Mouse (Mus musculus) granulocyte monocyte progenitor cell, adult 5-6 weeks (primary cell): ENCODE measurements around the gene Bicra. TPM values are rescaled to one million over a fixed set of nuclear protein-coding genes. Genes with fewer than 3 reads are reported as not detected.

Experiments used
- ATAC-seq: replicated peaks from 2 replicates; pipeline ENCODE4 v1.8.0; 2016; ENCODE audit warnings: mild to moderate bottlenecking, moderate TSS enrichment, inconsistent platforms; ENCODE audit not compliant: poor library complexity, severe bottlenecking
- total RNA-seq, 2 experiments: library from RNA; stranded (forward) in 1 of 2; stranded (reverse) in 1 of 2; fragments of 200-712, 200-1000 nt in 1 of 2; fragments of >200 nt in 1 of 2; fragmentation: Nextera tagmentation in 1 of 2; gene quantifications; 2 replicates each; pipeline ENCODE4 v1.2.3; 2014 to 2017

Gene Bicra
- total RNA-seq, 2 experiments from 2014 or later = 0.93 to 12.2 TPM

DNA sequence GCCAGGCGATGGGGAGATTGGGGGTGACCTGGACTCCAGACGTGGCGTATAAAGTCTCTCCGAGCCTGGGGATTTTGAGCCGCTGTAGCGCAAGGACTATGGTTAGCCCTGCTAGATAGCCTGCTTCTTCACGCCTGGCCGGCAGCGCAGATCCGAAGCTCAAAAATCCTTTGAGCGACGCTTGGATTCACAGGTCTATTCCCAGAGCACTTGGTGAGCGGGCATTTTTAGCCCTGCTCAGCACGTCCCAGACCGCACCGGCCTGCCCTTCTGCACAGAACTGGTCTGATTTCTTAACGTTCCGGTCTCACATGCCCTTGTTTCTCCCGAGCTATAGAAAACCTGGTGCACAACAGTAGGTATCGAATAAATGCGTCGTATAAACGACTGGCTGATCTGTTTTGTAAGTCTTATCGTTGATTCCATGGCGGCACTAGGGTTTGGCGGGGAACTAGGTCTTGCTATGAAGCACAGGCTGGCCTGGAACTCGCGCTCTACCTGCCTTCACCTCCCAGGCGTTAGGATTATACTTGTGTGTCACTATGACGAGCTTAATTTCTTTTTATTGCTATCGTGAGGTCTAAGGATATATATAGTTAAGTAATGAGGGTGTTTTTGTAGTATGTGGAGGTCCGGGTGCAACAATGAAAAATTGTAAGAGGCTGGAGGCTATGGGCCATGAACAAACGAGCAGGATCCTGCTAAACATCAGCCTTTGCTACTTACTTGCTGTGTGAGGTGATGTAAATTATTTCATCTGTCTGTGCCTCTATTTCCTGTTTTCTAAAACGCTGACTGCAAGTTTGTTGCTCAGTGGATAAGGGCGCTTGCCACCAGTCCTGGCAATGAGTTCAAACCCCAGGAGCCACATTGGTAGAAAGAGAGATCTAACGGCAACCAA is 1.2 kb upstream of the Bicra start:
- ATAC-seq = no peak

DNA sequence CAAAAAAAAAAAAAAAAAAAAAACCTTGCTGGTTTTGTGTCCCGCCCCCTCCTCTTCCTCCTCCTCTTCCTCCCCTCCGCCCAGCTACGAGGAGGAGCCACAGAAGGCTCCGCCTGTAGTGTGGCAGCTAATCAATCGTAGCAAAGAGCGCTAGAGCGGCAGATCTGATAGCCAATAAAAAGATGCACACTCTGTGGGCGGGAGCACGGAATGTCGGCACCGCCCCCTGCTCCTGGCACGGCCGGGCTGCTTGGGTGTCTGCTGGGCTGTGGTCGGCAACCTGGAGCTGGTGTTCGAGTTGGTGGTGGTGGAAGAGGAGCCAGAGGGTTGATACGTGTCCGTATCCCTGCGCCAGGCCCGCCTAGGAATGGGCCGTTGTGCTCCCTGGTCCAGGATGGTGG is 443 bp upstream of the Bicra start:
- ATAC-seq = peak; percentile 53

DNA sequence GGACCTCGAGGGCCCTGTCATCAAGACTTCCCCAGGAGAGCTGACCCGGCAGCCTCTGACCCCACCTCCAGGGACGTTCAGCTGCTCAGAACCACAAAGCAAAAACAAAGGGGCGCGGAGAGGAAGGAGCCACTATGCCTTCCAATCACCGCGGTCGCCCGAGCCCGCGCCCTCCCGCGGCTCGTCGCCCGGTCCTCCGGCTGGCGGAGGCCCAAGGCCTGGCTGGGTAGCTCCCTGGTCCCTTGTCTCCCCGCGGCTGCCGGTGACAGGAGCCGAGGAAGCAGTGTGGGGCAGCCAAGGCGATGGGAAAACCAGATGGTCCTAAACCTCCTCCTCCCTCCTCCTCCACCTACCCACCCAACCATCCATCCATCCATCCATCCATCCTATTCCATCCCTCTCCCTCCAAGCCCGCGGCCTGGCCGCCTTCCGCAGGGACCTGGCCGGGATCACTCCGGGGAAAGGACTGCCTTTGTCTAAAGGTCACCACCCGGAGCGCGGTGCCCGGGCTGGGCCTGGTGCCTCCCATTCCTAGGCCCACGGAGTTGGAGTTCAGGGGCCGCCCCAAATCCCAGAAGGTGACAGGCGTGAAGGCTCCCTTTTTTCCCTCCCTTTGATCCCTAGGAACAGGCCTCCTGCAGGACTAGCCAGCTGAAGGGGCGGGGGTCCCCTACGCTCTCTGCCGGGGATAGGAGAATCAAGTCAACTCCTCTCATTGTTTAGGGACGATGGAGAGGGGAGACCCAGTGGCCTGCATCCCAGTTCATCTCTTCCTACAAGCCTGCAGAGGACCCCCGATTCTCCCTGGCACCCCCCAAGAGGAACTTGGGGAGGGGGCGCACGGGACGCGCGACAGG is 1.0 kb downstream of the Bicra start:
- peak; percentile 41 for ATAC-seq

DNA sequence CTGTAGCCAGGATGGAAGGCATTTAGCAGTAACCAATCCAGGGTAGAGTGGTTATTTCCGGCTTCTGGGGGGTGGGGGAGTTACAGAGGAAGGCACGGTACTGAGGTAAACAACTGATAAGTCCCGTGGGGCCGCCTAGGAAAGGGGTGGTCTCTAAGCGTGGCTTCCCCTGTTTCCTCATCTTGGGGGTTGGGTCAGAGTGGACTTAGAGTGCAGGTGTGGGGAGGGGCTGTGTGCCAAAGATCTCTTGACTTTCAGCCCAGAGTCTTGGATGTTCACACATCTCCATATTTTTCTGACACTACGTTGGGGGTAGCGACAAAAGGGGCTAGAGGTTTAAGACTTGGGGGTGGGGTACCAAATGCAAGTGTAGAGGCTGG is 1.6 kb downstream of the Bicra start:
- ATAC-seq = peak; percentile 36

DNA sequence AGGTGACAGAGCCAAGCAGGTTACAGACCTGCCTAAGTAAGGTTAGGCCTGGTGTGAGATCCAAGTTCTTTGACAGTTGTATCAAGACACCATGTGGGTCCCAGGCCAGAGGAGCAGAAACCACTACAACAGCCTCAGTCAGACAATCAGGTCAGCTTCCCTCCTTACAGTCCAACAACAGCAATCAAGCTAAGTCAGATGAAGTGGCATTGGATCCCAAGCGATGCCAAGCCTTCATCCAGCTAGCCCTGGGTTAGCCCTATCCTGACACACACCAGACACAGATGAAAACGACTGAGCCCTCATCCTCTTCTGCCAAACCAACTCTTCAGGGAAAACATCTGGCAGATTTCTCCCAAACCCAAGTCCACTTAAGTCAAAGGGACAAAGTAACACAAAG is 2.2 kb downstream of the Bicra start:
- ATAC-seq = no peak

DNA sequence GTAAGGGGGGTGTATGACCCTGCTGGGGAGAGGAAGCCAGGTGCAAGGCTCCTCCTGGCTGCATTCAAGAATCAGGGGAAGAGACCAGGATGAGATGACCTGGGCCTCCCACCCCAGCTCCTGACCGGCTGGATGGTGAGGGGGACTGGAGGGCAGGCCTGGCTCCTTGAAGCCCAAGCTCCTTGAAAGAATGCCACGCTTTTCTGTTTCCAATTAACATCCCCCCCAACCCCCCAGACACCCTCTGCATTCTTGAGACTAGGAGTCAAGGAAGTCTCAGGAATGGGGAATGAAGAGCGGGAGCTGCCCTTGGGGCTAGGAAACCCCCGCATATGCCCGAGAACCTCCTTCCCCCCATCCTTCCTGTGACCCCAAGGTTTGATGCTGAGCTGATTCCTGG is 3.2 kb downstream of the Bicra start:
- no peak for ATAC-seq

DNA sequence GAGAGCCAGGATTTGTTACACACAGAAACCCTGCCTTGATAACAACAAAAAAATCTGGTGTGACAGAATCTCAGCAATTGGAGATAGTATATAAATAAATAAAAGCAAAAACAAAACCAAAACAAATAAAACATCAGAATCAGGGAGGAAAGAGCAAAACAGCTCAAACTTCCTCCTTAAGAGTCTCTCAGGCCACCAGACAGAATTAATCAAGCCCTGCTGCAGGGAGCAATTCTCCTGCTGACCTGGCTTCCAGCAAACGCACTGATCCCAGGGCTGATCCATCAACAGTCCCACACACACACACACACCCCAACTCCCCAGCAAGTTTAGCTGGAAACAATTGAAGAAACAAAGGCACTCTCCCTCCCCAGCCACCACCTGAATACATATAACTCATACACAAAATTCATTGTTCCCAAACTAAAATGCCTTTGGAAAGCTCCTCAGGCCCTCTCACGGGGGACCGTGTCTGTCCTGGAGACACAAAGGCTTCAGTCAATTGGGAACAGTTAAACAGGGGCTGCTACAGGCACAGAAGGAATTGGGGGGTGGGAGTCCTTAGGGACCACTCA is 3.8 kb downstream of the Bicra start:
- ATAC-seq = no peak

DNA sequence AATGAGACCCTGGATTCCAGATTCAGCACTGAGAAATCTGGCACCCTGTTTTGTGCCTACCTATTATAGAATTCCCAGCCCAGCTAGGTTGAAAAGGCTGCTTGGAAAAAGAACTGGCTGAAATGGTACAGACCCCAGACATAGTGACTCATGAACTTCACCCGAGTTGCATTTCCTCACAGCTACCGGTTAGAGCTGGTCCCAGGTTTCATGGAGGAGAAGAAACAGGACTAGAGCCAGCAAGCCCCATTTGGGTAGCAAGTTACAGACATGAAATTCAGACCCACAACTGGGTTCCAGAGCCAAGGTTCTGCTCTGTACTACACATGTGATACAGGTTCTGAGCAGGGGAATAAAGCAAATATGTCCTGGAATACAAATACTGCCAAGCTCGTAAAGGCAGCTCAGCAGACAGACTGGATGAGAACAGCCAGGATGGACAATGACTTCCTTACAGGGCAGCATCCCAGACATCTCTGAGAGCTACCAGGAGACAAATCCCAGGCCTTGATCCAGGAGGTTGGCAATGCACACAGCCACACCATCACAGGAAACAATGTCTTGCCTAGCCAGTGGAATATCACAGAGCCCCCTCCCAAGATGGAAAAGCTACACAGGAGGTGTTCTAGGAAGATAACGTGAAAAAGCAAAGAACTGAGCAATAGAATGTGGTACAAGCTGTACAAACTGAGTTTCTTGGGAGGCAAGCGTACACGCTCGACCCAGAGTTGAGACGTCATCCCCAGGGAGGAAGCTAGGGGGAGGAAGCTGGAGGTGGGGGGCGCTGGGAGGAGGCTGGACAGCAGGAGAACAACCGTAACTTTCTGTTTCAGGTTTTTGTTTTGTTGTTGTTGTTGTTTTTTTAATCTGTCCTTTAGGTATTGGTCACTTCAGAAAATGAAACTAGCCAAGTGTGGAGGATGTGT is 4.6 kb downstream of the Bicra start:
- no peak for ATAC-seq

DNA sequence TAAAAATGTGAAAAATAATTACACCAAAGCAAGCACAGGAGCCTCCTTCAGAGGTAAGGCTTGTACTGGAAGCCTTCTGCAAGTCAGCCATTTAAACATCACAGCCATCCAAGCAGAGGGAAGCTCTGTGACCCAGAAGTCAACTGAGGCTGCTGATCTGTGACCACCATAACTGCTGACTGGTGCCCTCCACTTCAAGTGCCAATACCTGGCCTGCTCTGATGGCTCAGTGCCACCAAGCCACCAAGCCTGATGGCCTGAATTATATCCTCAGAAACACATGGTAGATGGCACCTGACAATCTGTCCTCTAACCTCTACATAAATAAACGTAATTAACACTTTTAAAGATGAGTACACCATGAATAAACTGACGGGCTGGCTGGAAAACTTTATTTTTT is 6.5 kb downstream of the Bicra start:
- no peak for ATAC-seq

DNA sequence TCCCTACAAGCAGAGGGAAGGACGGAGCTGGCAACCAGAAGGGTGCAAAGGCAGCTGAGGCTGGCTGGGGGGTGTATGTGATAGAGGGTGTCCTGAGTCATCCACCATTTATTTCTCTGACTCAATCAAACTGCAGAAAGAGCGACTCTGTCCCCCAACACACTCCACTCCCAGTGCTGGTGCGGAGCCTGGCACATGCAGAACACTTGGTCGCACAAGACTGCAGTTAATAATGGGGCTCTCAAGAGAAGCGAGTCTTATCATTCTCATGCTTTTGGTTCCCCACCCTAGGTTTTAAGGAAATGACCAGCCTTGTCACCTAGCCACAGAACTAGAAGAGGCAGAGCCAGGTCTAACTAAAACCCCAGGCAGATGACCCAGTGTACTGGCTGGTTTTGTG is 8.4 kb downstream of the Bicra start:
- ATAC-seq = no peak

DNA sequence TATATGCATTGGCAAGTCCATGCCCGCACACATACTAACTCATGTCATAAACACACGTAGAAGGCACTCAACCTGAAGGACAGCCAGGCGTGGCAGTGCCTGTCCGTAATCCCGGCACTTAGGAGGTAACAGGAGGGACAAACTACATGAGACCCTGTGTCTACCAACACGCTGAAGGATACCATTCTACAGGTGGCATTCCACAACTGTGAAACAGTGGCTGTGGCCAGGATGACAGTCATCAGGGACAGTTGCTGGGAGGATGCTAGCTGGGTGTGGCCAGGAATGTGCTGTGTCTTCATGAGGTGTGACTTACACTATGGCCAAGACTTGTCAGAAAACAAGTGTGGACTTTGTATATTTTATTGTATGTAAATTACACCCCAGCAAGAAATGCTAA is 10.7 kb downstream of the Bicra start:
- no peak for ATAC-seq

DNA sequence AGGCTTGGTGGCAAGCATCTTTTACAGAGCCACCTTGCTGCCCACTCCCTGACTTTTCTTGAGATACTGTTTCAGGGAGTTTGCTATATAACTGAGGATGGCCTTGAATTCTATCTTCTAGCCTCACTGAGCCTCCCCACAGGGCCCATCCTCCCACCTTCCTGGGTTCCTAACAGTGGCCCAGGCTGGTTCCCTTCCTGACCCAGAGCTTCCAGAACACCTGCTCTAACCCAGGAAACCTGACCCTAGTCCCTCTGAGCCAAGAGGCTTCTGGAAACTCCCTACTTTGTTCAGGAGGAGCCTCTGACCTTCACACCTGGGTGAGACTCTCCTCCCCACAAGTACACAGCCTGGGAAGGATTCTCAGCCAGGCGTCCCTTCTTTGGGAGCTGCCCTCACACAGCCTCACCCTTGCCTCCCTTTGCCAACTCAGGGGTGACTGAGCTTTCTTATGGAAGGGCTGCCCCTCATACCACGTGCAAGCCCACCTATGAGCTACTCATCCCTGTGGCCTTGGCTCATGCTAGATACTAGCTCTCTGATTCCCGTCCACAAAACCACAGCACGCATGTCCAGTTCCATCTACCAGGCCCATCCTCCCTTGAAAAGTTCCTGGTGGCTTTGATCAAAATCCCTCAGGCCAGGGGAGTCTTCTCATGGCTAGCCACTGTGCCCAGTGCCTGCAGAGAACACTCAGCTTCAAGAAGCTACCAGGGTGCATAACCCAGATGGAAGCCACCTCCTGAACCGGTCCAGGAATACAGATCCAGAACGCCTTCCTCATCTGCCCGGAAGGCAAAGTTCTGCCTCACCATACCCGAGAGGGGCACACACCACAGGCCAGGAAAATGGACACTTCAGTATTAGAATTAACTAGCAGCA is 13.9 kb downstream of the Bicra start:
- no peak for ATAC-seq

DNA sequence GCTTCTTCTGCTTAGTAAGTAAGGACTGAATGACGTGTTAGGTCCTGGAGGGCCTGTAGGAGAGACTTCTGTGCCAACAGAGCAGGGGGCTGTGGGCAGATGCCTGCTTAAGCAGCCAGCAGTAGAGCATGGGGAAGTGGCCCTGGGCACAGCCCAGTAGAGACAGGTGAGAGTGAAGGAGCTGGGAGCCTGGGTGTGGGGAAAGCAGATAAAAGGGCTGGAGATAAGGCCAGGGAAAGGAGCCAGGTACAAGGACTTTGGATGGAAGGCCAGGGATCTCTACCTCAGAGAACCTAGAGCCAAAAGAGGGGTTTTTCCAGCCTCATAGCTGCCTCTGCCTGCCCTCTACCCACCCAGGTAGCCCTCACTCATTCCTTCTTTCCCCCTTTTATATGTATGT is 14.7 kb downstream of the Bicra start:
- no peak for ATAC-seq

DNA sequence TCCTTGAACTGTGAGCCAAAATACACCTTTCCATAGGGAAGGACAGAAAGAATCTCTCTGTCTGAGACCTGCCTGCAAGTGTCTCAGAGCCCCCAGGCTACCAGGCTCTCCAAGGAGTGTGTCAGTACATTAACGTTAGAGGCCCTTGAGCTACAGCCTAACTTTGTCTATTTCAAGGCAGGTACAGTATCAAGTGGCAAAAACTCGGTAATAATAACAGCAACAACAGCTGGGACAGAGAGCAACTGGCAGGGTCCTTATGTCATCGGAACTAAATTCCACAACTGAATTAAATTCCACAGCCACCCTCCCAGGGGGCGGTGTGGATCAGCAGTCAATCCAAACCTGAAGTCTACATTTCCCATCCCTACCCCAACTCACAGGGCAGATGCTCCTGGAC is 16.6 kb downstream of the Bicra start:
- no peak for ATAC-seq

DNA sequence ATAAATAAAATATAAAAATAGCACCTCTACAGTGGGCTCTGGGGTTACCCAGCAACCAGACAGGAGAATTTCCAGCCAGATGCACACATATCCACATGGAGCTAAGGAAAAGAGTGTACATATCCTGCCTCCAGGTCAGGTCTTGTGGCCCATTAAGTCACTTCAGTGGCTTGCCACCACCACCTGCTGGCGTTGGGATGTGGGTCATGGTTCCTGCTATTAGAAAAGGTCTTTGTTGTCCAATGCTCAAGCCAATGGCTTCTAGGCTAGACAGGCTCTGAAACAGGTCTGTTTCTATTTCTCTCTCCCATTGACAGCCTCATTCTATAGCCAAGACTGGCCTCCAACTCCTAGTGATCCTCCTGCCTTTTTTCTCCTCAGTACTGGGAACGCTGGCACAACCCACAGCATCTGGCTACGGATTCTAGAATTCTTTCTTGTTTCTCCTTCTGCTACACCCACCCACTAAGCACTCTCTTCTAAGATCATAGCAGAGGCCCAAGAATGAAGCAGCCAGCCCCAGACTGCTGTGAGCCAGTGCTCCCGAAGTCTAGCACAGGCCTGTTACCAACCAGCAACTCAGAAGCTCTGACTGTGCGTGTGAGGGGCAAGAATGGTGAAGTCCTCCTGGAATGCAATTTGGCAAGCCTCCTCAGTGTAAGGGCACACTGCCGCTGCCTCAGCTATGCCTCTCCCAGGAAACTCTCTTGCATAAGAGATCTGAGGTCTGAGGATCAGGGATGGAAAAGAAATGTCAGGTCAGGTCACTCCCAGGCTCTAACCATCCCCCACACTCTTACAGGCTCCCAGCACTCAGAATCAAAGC is 19.4 kb downstream of the Bicra start:
- ATAC-seq = no peak

DNA sequence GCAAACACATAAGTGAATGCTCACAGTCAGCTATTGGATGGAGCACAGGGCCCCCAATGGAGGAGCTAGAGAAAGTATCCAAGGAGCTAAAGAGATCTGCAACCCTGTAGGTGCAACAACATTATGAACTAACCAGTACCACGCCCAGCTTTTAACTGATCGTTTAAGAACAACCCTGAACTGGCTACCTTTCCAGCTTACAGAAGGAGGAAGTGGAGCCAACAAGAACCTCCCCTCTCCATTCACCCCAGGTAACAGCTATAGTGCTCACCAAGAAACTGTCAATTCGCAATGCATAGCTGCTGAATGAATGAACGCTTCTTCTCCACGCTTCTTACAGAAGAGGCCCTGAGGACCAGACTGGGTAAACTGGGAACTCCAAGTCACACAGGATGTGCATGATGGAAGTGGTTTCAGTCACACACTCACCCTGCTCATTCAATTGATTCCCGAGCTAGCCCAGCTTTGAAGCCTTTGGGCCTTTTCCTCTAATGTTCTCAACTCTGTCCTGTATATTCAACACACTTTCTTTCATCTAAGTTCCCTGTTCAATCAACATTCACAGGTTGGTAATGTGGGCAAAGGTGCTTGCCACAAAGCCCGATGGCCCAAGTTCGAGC is 23.0 kb downstream of the Bicra start:
- no peak for ATAC-seq

DNA sequence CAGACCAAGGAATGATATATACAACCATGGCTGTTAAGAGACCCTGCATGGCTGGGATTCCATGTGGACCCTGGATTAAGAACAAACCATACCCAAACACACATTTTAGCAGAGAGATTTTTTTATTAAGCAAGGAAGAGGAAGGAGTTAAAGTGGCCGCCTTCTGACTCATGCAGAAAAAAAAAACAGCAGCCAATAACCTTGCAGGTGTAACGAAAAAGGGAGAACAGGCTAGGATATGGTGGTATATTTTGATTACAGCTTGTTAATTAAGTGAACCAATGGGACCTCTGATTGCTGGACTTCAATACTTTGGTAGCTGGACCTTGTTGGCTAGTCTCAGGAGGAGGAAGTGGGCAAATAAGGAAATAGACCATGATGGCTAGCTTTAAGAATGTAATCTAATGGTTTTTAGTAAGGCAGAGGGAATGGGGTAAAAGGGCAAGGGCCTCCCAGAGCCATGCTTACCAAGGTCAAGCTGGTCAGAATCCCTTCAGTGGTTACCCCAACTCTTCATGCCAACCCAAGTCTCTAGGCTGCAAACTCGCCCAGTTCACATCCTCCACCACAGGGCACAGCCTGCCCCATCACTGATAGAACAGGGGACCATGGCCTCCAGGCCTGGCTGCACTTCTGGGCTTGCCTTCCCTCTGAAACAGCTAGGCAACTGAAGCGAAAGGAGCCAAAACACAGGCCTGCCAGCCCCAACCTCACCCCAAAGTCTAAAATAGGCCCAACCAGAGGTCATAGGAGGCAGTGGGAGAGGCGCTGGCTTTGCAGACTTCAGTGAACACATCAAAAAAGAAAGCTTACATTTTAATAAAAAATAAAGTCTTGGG is 28.2 kb downstream of the Bicra start:
- ATAC-seq = peak; percentile 50
